Mouse (Mus musculus): ENCODE measurements around the gene Adamtsl4. TPM values are rescaled to one million over a fixed set of nuclear protein-coding genes. Genes with fewer than 3 reads are reported as not detected.
"Not testable (repeated sequence)": the region's sequence is repeated elsewhere in the genome, so short reads cannot be mapped to it uniquely, and the experiment has no call there.

Gene Adamtsl4
- polyA plus RNA-seq, 1 experiment from 2014 or later, result 0.74 TPM

DNA sequence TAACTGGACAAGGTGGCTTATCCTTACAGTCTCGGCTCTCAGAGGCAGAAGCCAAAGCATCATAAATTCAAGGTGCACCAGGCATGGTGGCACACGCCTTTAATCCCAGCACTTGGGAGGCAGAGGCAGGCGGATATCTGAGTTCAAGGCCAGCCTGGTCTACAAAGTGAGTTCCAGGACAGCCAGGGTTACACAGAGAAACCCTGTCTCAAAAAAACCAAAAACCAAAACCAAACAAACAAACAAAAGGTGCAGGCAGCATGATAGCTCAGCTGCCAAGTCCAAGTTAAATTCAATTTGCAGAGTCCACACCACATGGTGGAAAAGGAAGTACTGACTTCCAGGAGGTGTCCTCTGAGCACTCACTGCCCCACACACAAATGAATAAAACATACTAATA, 33.3 kb downstream of the Adamtsl4 start:
- not testable (repeated sequence) for H3K27me3 ChIP-seq (ENCODE audit: control insufficient read depth, insufficient read depth, low read depth, low read length); H3K36me3 ChIP-seq (ENCODE audit: control insufficient read depth, insufficient read depth); H3K4me2 ChIP-seq (ENCODE audit: low read depth, low read length); H3K9ac ChIP-seq (ENCODE audit: low read depth, low read length); H3K4me3 ChIP-seq (ENCODE audit: low read depth, low read length); H3K9me3 ChIP-seq (replicated peaks; ENCODE audit: control insufficient read depth, low read length); ATAC-seq (ENCODE audit: low read depth); H3K27ac ChIP-seq (ENCODE audit: low read length)
- 73% methylated on average over 3 of the region's 3 CpGs for WGBS (ENCODE audit: insufficient replicate concordance)
- H3K4me1 ChIP-seq (ENCODE audit: control insufficient read depth, low read depth, low read length), result peaks cover 30% of the 10 kb centered on the region

- Histone ChIP-seq H3K4me2 (ENCODE audit: low read depth, low read length) (no peak overlapping the region), H3K4me1 (ENCODE audit: control insufficient read depth, low read depth, low read length) (peaks cover 30% of the 10 kb centered on the region), H3K9me3 (replicated peaks; ENCODE audit: control insufficient read depth, low read length) (no peaks in the 10 kb centered on the region), H3K4me3 (ENCODE audit: low read depth, low read length) (no peak overlapping the region), H3K36me3 (ENCODE audit: control insufficient read depth, insufficient read depth) (no peaks in the 10 kb centered on the region), H3K27ac (ENCODE audit: low read length) (peak overlapping the region; percentile 23; the same call in 1 of the 2 replicates), H3K9ac (ENCODE audit: low read depth, low read length) (no peak overlapping the region), H3K27me3 (ENCODE audit: control insufficient read depth, insufficient read depth, low read depth, low read length) (no peaks in the 10 kb centered on the region)
- no peak for ATAC-seq (ENCODE audit: low read depth)
- 30% methylated on average over 11 of the region's 11 CpGs for WGBS (ENCODE audit: insufficient replicate concordance)
These were observed 34.2 kb downstream of the Adamtsl4 start for GRCm38 (mm10) chr3:95653473-95654034.

GRCm38 (mm10) chr3:95652871-95653270, 34.8 kb downstream of the Adamtsl4 start:
- Histone ChIP-seq H3K9me3 (replicated peaks; ENCODE audit: control insufficient read depth, low read length) (no peaks in the 10 kb centered on the region), H3K4me2 (ENCODE audit: low read depth, low read length) (no peak overlapping the region), H3K27me3 (ENCODE audit: control insufficient read depth, insufficient read depth, low read depth, low read length) (no peaks in the 10 kb centered on the region), H3K36me3 (ENCODE audit: control insufficient read depth, insufficient read depth) (no peaks in the 10 kb centered on the region), H3K4me3 (ENCODE audit: low read depth, low read length) (no peak overlapping the region), H3K9ac (ENCODE audit: low read depth, low read length) (no peak overlapping the region), H3K27ac (ENCODE audit: low read length) (peak overlapping the region; percentile 36), H3K4me1 (ENCODE audit: control insufficient read depth, low read depth, low read length) (peaks cover 29% of the 10 kb centered on the region)
- WGBS (ENCODE audit: insufficient replicate concordance), result 58% methylated on average over 6 of the region's 6 CpGs
- ATAC-seq (ENCODE audit: low read depth), result no peak

- Histone ChIP-seq H3K4me3 (ENCODE audit: low read depth, low read length) (no peak overlapping the region), H3K4me1 (ENCODE audit: control insufficient read depth, low read depth, low read length) (peaks cover 24% of the 10 kb centered on the region), H3K4me2 (ENCODE audit: low read depth, low read length) (no peak overlapping the region), H3K9me3 (replicated peaks; ENCODE audit: control insufficient read depth, low read length) (no peaks in the 10 kb centered on the region), H3K27ac (ENCODE audit: low read length) (peak overlapping the region; percentile 66), H3K27me3 (ENCODE audit: control insufficient read depth, insufficient read depth, low read depth, low read length) (no peaks in the 10 kb centered on the region), H3K36me3 (ENCODE audit: control insufficient read depth, insufficient read depth) (no peaks in the 10 kb centered on the region), H3K9ac (ENCODE audit: low read depth, low read length) (no peak overlapping the region; the same call in 1 of the 2 replicates)
- peak; percentile 17; the same call in 1 of the 2 replicates for ATAC-seq (ENCODE audit: low read depth)
- 51% methylated on average over 7 of the region's 7 CpGs for WGBS (ENCODE audit: insufficient replicate concordance)
These were observed 35.4 kb downstream of the Adamtsl4 start for GRCm38 (mm10) chr3:95652204-95652811.

DNA sequence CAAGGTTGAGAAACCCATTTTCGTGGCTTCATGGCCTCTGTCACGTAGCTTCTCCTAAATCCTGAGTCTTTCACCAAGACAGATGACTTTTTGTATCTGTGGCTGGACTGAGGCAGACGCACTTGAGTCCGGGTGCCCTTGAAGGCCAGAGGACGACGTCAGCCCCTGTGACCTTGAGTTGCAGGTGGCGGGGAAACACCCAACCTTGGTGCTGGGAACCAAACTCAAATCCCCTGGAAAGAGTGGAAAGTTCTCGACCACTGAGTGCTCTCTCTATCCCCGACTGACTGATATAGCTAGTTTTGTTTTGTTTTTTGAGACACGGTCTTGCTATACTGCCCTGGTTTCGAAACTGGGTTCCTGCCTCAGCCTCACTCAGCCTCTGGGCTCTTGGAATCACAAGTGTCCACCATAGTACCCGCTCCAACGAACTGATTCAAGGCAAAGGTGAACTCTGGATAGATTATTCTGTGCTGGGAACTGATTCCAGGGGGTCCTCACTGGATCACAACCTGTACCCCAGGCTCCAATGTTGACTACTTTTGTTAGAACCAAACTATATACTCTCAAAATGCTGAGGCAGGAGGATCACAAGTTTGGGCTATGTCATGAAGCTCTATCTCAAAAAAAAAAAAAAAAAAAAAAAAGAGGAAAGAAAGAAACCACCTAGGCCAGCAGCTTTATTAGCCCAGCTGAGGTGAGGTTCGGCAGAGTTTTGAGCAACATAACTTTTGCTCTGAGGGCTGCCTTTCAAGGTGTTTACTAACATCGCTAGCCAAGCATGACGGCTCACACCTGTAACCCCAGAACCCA, 36.1 kb downstream of the Adamtsl4 start:
- WGBS (ENCODE audit: insufficient replicate concordance), result 67% methylated on average over 16 of the region's 16 CpGs
- H3K27me3 ChIP-seq (ENCODE audit: control insufficient read depth, insufficient read depth, low read depth, low read length), result no peaks in the 10 kb centered on the region
- no peaks in the 10 kb centered on the region for H3K9me3 ChIP-seq (replicated peaks; ENCODE audit: control insufficient read depth, low read length)
- peak overlapping the region; percentile 76 for H3K27ac ChIP-seq (ENCODE audit: low read length)
- no peak for ATAC-seq (ENCODE audit: low read depth)
- H3K4me1 ChIP-seq (ENCODE audit: control insufficient read depth, low read depth, low read length), result peaks cover 20% of the 10 kb centered on the region
- H3K9ac ChIP-seq (ENCODE audit: low read depth, low read length), result no peak overlapping the region
- no peak overlapping the region for H3K4me3 ChIP-seq (ENCODE audit: low read depth, low read length)
- H3K4me2 ChIP-seq (ENCODE audit: low read depth, low read length), result no peak overlapping the region
- H3K36me3 ChIP-seq (ENCODE audit: control insufficient read depth, insufficient read depth), result no peaks in the 10 kb centered on the region

- 75% methylated on average over 3 of the region's 3 CpGs for WGBS (ENCODE audit: insufficient replicate concordance)
- no peak for ATAC-seq (ENCODE audit: low read depth)
- H3K27me3 ChIP-seq (ENCODE audit: control insufficient read depth, insufficient read depth, low read depth, low read length), result no peaks in the 10 kb centered on the region
- H3K4me3 ChIP-seq (ENCODE audit: low read depth, low read length), result no peak overlapping the region
- peaks cover 24% of the 10 kb centered on the region for H3K4me1 ChIP-seq (ENCODE audit: control insufficient read depth, low read depth, low read length)
- peak overlapping the region; percentile 76 for H3K27ac ChIP-seq (ENCODE audit: low read length)
- no peak overlapping the region for H3K9ac ChIP-seq (ENCODE audit: low read depth, low read length)
- 0 out of 2 replicates have a peak overlapping the region, but pooled peaks have one; percentile 4 for H3K4me2 ChIP-seq (ENCODE audit: low read depth, low read length)
- no peaks in the 10 kb centered on the region for H3K9me3 ChIP-seq (replicated peaks; ENCODE audit: control insufficient read depth, low read length)
- no peaks in the 10 kb centered on the region for H3K36me3 ChIP-seq (ENCODE audit: control insufficient read depth, insufficient read depth)
These were observed 36.7 kb downstream of the Adamtsl4 start for GRCm38 (mm10) chr3:95651033-95651373.

DNA sequence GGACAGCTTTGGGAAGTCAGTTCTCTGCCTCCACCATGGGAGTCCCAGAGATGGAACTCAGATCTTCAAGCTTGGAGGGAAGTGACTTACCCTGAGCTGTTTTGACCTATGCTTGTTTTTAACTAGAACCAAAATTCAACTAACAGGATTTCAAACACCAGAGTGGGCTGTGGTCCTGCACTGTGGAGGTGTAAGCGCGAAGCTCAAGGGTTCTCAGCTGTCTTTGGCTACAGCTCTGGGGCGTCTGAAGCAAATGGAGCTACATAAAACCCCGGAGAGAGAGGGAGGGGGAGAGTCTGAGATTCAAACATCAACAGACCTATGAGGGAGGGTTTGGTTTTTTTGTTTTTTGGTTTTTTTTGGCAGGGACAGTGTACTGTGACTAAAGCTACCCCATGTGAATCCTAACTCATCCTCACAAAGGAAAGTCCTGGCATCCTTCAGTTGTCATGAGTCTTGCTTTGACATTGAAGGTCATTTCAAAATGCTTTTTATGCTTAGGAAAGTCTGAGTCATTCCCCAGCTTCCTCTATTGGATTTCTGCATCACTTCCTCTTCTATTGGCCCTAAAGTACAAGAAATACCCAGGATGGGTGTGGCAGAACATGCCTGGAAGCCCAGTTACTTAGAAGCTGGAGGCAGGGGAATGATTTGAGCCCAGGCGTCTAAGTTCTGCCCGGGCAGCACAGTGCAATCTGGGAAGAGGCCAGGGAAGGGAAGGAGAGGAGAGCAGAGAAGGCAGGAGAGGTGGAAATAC, 37.3 kb downstream of the Adamtsl4 start:
- Histone ChIP-seq H3K9ac (ENCODE audit: low read depth, low read length) (no peak overlapping the region), H3K27ac (ENCODE audit: low read length) (peak overlapping the region; percentile 80), H3K4me2 (ENCODE audit: low read depth, low read length) (0 out of 2 replicates have a peak overlapping the region, but pooled peaks have one; percentile 4), H3K4me3 (ENCODE audit: low read depth, low read length) (no peak overlapping the region), H3K27me3 (ENCODE audit: control insufficient read depth, insufficient read depth, low read depth, low read length) (no peaks in the 10 kb centered on the region), H3K9me3 (replicated peaks; ENCODE audit: control insufficient read depth, low read length) (no peaks in the 10 kb centered on the region), H3K4me1 (ENCODE audit: control insufficient read depth, low read depth, low read length) (peaks cover 30% of the 10 kb centered on the region), H3K36me3 (ENCODE audit: control insufficient read depth, insufficient read depth) (no peaks in the 10 kb centered on the region)
- 40% methylated on average over 6 of the region's 6 CpGs for WGBS (ENCODE audit: insufficient replicate concordance)
- no peak for ATAC-seq (ENCODE audit: low read depth)

- ATAC-seq (ENCODE audit: low read depth), result no peak
- Histone ChIP-seq H3K4me2 (ENCODE audit: low read depth, low read length) (no peak overlapping the region), H3K9ac (ENCODE audit: low read depth, low read length) (no peak overlapping the region), H3K36me3 (ENCODE audit: control insufficient read depth, insufficient read depth) (no peaks in the 10 kb centered on the region), H3K27ac (ENCODE audit: low read length) (no peak overlapping the region), H3K27me3 (ENCODE audit: control insufficient read depth, insufficient read depth, low read depth, low read length) (no peaks in the 10 kb centered on the region), H3K9me3 (replicated peaks; ENCODE audit: control insufficient read depth, low read length) (no peaks in the 10 kb centered on the region), H3K4me1 (ENCODE audit: control insufficient read depth, low read depth, low read length) (peaks cover 38% of the 10 kb centered on the region), H3K4me3 (ENCODE audit: low read depth, low read length) (no peak overlapping the region)
- WGBS (ENCODE audit: insufficient replicate concordance), result 84% methylated on average over 5 of the region's 5 CpGs
These were observed 39.7 kb downstream of the Adamtsl4 start for GRCm38 (mm10) chr3:95648016-95648415.
